Mouse (Mus musculus) cerebellum, adult 2 months (tissue): ENCODE measurements around the gene Slc26a11.

Source experiments
- CTCF ChIP-seq: fragments of 200-500 bp; IDR thresholded peaks from 2 replicates; pipeline ENCODE4 v1.5.1; 2011; ENCODE audit warnings: low read depth, mild to moderate bottlenecking, control low read depth, low read length, moderate library complexity, borderline replicate concordance; ENCODE audit not compliant: insufficient read depth
- POLR2A ChIP-seq: fragments of 200-500 bp; IDR thresholded peaks from 2 replicates; pipeline ENCODE4 v1.6.1; 2011; ENCODE audit warnings: low read length, control low read depth, borderline replicate concordance; ENCODE audit not compliant: insufficient read depth

GRCm38 (mm10) chr11:119330592-119330991 lies 24.8 kb upstream of the Slc26a11 start:
- TF ChIP-seq POLR2A, result no peak
- TF ChIP-seq CTCF, result no peak
